Mouse (Mus musculus): ENCODE data around the gene Cpne5. TPM values are rescaled to one million over a fixed set of nuclear protein-coding genes. Genes with fewer than 3 reads are reported as not detected.
A peak's percentile ranks its signal among the peaks of the same experiment; 100 is the strongest.

The Cpne5 gene
- polyA plus RNA-seq, 2 experiments, result 14.7 TPM

- Histone ChIP-seq H3K36me3 (ENCODE audit: control insufficient read depth, insufficient read depth, low read length) (peaks cover 19% of the 10 kb centered on the region), H3K9ac (ENCODE audit: low read depth, low read length, severe bottlenecking) (no peak overlapping the region; the same call in 1 of the 2 replicates), H3K4me3 (replicated peaks; ENCODE audit: low read length) (peak overlapping the region; percentile 73), H3K4me1 (ENCODE audit: control insufficient read depth, insufficient read depth, low read length) (peaks cover 17% of the 10 kb centered on the region), H3K9me3 (ENCODE audit: control insufficient read depth, low read length) (no peaks in the 10 kb centered on the region), H3K27me3 (ENCODE audit: control insufficient read depth, insufficient read depth, low read length) (no peaks in the 10 kb centered on the region), H3K27ac (replicated peaks; ENCODE audit: low read depth, low read length) (peak overlapping the region; percentile 96), H3K4me2 (replicated peaks; ENCODE audit: low read depth, low read length, severe bottlenecking) (peak overlapping the region; percentile 54)
- ATAC-seq (ENCODE audit: low FRiP score, low read depth), result no peak
- TF ChIP-seq POLR2A (IDR thresholded peaks at IDR 0.05; ENCODE audit: borderline replicate concordance, extremely low read depth, insufficient read depth, insufficient read length), result no peak
- WGBS, result 77% methylated on average over 5 of the region's 5 CpGs
- no peak for DNase-seq (ENCODE audit: low spot score)
Measured at GRCm38 (mm10) chr17:29264760-29265159, 26.8 kb upstream of the Cpne5 start.

GRCm38 (mm10) chr17:29263840-29264633 lies 26.1 kb upstream of the Cpne5 start, which contains the start of gene Ppil1:
Ppil1 (minus strand) TSS chr17:29264186.
- Histone ChIP-seq H3K4me3 (replicated peaks; ENCODE audit: low read length) (peak within 1 kb of the TSS; percentile 73), H3K36me3 (ENCODE audit: control insufficient read depth, insufficient read depth, low read length) (peaks cover 21% of the 10 kb centered on the region), H3K27ac (replicated peaks; ENCODE audit: low read depth, low read length) (peak within 1 kb of the TSS; percentile 96), H3K4me1 (ENCODE audit: control insufficient read depth, insufficient read depth, low read length) (peaks cover 13% of the 10 kb centered on the region), H3K4me2 (replicated peaks; ENCODE audit: low read depth, low read length, severe bottlenecking) (peak within 1 kb of the TSS; percentile 54), H3K9me3 (ENCODE audit: control insufficient read depth, low read length) (no peaks in the 10 kb centered on the region), H3K9ac (ENCODE audit: low read depth, low read length, severe bottlenecking) (peak within 1 kb of the TSS; percentile 82), H3K27me3 (ENCODE audit: control insufficient read depth, insufficient read depth, low read length) (no peaks in the 10 kb centered on the region)
- TF ChIP-seq POLR2A (IDR thresholded peaks at IDR 0.05; ENCODE audit: borderline replicate concordance, extremely low read depth, insufficient read depth, insufficient read length), result peak; percentile 52; the same call in 1 of the 2 replicates
- WGBS, result 6% methylated on average over 38 of the region's 38 CpGs
- DNase-seq (ENCODE audit: low spot score) (peak; percentile 91), ATAC-seq (ENCODE audit: low FRiP score, low read depth) (peak; percentile 79)

- WGBS, result under 1% methylated on average over 14 of the region's 14 CpGs
- ATAC-seq (ENCODE audit: low FRiP score, low read depth) (no peak), DNase-seq (ENCODE audit: low spot score) (no peak)
- peak overlapping the region; percentile 82 for H3K9ac ChIP-seq (ENCODE audit: low read depth, low read length, severe bottlenecking)
- H3K9me3 ChIP-seq (ENCODE audit: control insufficient read depth, low read length), result no peaks in the 10 kb centered on the region
- H3K4me1 ChIP-seq (ENCODE audit: control insufficient read depth, insufficient read depth, low read length), result peaks cover 13% of the 10 kb centered on the region
- peaks cover 25% of the 10 kb centered on the region for H3K36me3 ChIP-seq (ENCODE audit: control insufficient read depth, insufficient read depth, low read length)
- H3K4me2 ChIP-seq (replicated peaks; ENCODE audit: low read depth, low read length, severe bottlenecking), result peak overlapping the region; percentile 54
- peak overlapping the region; percentile 73 for H3K4me3 ChIP-seq (replicated peaks; ENCODE audit: low read length)
- TF ChIP-seq POLR2A (IDR thresholded peaks at IDR 0.05; ENCODE audit: borderline replicate concordance, extremely low read depth, insufficient read depth, insufficient read length), result no peak
- H3K27ac ChIP-seq (replicated peaks; ENCODE audit: low read depth, low read length), result peak overlapping the region; percentile 96
- no peaks in the 10 kb centered on the region for H3K27me3 ChIP-seq (ENCODE audit: control insufficient read depth, insufficient read depth, low read length)
Measured at GRCm38 (mm10) chr17:29263417-29263816, 25.4 kb upstream of the Cpne5 start.

DNA sequence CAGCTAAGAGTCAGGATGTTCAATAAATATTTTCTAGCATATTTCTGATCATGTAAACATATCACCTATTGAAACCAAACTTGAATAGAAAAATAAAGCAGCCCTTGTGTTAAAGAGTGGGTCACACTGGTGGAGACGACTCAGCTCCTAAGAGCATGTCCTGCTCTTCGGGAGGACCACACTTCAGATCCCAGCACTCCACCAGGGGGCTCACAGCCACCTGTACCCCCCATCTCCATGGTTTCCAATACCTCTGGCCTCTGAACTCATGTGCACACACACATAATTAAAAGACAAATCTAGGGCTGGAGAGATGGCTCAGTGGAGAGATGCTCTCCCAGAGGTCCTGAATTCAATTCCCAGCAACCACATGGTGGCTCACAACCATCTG lies 24.3 kb upstream of the Cpne5 start:
- WGBS, result 52% methylated on average over 2 of the region's 2 CpGs
- TF ChIP-seq POLR2A (IDR thresholded peaks at IDR 0.05; ENCODE audit: borderline replicate concordance, extremely low read depth, insufficient read depth, insufficient read length), result no peak
- H3K4me2 ChIP-seq (replicated peaks; ENCODE audit: low read depth, low read length, severe bottlenecking), result peak overlapping the region; percentile 54; the same call in 1 of the 2 replicates
- H3K4me3 ChIP-seq (replicated peaks; ENCODE audit: low read length), result no peak overlapping the region; the same call in 1 of the 2 replicates
- no peaks in the 10 kb centered on the region for H3K27me3 ChIP-seq (ENCODE audit: control insufficient read depth, insufficient read depth, low read length)
- no peaks in the 10 kb centered on the region for H3K9me3 ChIP-seq (ENCODE audit: control insufficient read depth, low read length)
- peaks cover 11% of the 10 kb centered on the region for H3K4me1 ChIP-seq (ENCODE audit: control insufficient read depth, insufficient read depth, low read length)
- no peak for ATAC-seq (ENCODE audit: low FRiP score, low read depth)
- peaks cover 37% of the 10 kb centered on the region for H3K36me3 ChIP-seq (ENCODE audit: control insufficient read depth, insufficient read depth, low read length)
- H3K27ac ChIP-seq (replicated peaks; ENCODE audit: low read depth, low read length), result no peak overlapping the region
- no peak for DNase-seq (ENCODE audit: low spot score)
- H3K9ac ChIP-seq (ENCODE audit: low read depth, low read length, severe bottlenecking), result no peak overlapping the region

GRCm38 (mm10) chr17:29261603-29262258 lies 23.8 kb upstream of the Cpne5 start:
- no peak overlapping the region for H3K9ac ChIP-seq (ENCODE audit: low read depth, low read length, severe bottlenecking)
- H3K27ac ChIP-seq (replicated peaks; ENCODE audit: low read depth, low read length), result no peak overlapping the region
- H3K4me3 ChIP-seq (replicated peaks; ENCODE audit: low read length), result no peak overlapping the region
- WGBS, result 93% methylated on average over 22 of the region's 22 CpGs
- peaks cover 11% of the 10 kb centered on the region for H3K4me1 ChIP-seq (ENCODE audit: control insufficient read depth, insufficient read depth, low read length)
- H3K9me3 ChIP-seq (ENCODE audit: control insufficient read depth, low read length), result no peaks in the 10 kb centered on the region
- no peak for TF ChIP-seq POLR2A (IDR thresholded peaks at IDR 0.05; ENCODE audit: borderline replicate concordance, extremely low read depth, insufficient read depth, insufficient read length)
- H3K4me2 ChIP-seq (replicated peaks; ENCODE audit: low read depth, low read length, severe bottlenecking), result no peak overlapping the region
- peaks cover 42% of the 10 kb centered on the region for H3K36me3 ChIP-seq (ENCODE audit: control insufficient read depth, insufficient read depth, low read length)
- DNase-seq (ENCODE audit: low spot score) (no peak), ATAC-seq (ENCODE audit: low FRiP score, low read depth) (no peak)
- H3K27me3 ChIP-seq (ENCODE audit: control insufficient read depth, insufficient read depth, low read length), result no peaks in the 10 kb centered on the region

Data from limb, embryonic 14.5 days (tissue).